Mouse (Mus musculus) heart, adult 11 months (tissue): ENCODE results near the gene Cap2.

Experiments used
- DNase-seq: peaks from one replicate; pipeline ENCODE4 v3.0.0; 2022

Gene Cap2

GRCm38 (mm10) chr13:46571961-46572647 lies 70.5 kb downstream of the Cap2 start:
- peak; percentile 98 for DNase-seq

GRCm38 (mm10) chr13:46572648-46573163 lies 71.1 kb downstream of the Cap2 start:
- DNase-seq, result peak; percentile 55

DNA sequence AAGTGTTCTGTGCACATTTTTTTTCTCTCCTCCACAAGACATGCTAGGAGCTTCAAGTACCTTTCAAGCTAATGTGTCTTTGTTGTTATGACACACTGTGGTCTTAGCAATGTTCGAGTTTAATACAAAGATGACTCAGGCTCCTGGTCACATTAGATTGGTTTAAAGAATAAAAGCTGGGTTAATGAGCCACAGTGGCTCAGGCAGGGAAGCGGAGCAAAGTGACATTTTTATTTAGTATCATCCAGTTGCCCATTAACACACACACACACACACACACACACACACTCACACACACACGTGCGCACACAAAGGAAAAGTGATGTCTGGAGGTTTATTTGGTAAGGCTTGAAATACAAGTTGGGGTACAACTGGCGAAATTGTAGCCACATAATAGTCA lies 72.6 kb downstream of the Cap2 start:
- peak; percentile 34 for DNase-seq

DNA sequence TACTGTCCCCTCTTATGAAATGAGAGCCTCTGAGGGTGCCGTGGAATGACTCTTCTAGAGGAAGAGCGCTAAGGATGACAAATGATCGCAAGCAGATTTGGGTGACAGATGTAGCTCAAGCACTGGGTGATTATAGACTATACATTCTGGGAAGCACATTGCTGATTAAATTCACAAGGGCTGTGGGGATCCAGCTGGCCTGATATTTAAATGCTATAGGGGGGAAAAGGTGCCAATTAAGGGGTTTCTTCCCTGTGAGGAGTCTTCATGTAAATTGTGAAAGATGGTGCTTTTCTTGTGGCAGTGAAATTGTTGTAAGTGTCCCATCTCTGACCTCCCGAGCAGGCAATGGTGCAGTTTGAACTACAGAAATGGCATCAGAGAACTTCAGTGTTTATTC lies 73.1 kb downstream of the Cap2 start:
- DNase-seq, result peak; percentile 54

- DNase-seq, result peak; percentile 80
These were observed 83.2 kb downstream of the Cap2 start for GRCm38 (mm10) chr13:46584860-46585259.

- DNase-seq, result peak; percentile 79
These were observed 86.2 kb downstream of the Cap2 start for GRCm38 (mm10) chr13:46587717-46588289.

DNA sequence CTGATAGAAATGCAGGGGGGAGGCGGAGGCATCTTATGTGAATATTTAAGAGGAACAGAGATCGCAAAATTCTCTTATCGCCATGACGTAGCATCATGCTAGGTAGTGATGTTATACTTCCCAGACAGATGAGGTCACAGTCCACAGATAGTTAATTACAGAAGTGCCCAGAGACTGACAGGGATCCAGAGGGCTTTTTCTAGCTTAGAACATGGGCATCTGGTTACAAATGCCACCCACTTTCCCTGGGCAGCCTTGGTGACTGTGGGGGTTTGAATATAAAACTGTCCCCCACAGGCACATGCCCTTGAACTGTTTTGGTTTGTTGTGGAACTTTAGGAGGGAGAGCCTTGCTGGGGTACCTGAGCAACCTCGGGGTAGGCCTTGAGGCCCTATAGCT lies 87.0 kb downstream of the Cap2 start:
- DNase-seq, result no peak

- peak; percentile 71 for DNase-seq
These were observed 89.2 kb downstream of the Cap2 start for GRCm38 (mm10) chr13:46590885-46591284.

DNA sequence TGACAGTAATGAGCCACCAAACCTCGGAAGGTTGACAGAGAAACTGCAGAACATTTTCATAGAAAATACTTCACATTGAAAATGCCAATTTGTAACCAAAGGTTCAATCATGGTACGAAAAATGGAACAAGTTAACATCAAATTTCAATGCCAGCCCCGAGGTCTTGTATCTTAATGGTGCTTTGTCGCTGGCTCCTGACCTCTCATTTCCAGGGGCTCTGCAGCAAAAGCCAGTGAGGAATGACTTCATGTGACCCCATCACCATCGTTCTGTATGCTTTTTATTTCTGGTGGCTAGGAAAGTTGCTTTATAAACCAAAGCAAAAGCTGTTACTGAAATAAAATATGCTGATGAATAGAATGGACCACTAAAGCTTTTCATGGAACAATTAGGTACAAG lies 99.0 kb downstream of the Cap2 start:
- DNase-seq, result peak; percentile 68

GRCm38 (mm10) chr13:46601386-46601785 lies 99.7 kb downstream of the Cap2 start:
- no peak for DNase-seq

DNA sequence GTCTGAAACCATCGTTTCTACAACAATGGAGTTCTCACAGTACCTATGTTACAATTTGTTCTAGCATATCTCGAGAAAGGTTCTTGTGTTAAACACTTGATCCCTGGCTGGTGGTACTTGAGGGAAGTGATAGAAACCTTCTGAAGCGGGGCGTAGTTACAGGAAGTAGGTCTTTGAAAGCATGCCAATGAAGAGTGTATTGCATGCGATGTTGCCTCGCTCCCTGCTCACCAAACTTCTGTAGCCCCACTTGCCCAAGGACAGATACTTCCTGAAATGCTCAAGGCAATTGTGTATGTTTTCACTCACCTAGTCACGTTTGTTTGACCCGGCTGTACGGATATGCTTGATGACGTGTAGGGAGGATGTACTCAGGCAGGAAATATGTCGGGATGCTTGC lies 101.0 kb downstream of the Cap2 start:
- DNase-seq, result peak; percentile 52

DNA sequence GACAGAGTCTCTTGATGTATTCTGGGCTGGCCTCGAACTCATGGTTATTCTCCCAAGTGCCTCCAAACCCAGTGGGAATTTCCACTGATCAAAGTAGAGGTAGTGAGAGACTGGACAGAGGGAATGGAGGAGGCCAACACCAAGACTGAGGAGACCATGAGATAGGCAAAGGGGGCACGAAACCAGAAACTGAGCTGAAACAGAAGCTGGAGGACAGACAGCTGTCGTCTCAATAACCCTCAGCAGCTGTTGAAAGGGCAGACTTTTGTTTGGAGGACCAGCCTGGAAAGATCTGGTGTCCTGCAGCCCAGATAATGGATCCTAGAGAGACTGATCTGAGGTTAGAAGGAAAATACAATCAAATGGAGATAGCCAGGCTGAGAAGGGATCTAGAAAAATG lies 109.4 kb downstream of the Cap2 start:
- DNase-seq, result no peak

DNA sequence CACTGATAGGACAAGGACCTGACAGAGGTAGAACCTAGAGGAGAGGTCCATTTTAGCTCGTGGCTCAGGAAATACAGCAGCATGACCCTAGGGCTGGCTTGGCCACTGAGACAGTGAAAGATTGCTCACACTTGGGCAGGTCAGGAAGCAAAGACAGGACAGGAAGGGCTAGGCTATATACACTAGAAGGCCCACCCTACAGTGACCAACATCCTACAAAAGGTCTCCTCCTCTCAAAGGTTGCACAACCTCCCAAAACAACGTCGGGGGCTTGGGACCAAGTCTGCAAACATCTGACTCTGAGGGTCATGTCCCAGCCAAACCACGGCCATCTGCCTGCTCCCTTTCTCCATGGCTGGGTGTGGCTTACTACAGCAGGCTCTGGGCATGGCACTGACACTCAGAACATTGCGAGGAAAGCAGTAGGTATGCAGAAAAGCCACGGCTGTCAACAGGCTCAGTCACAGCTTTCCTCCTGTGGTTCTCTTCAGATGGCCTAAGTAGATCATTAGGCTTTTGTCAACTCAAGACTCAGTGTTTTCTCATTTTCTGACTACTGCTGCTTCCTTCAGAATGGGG lies 112.1 kb downstream of the Cap2 start:
- DNase-seq, result peak; percentile 71

- peak; percentile 79 for DNase-seq
These were observed 115.2 kb downstream of the Cap2 start for GRCm38 (mm10) chr13:46616673-46617362.

GRCm38 (mm10) chr13:46619633-46620032 lies 118.0 kb downstream of the Cap2 start:
- DNase-seq, result peak; percentile 93

- DNase-seq, result peak; percentile 49
These were observed 119.5 kb downstream of the Cap2 start for GRCm38 (mm10) chr13:46620964-46621757.

DNA sequence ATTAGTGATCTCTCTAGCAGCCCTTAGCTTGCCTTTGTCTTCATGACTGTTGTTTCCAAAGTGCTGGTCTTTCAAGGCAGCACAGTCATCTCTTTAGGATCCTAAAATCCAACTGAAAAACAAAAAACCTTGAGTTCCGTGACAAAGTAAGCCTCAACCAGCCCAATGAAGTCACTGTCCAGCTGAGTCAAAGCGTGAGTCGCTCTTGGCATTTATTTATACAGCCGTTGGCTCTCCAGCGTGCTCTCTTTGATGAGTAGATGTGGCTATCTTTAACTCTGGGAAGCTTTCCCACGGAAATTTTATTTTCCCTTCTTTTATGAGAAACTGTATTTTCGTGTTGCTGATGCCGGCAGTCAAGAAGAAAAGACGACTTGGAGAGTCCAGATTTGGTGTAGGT lies 125.0 kb downstream of the Cap2 start:
- DNase-seq, result no peak

DNA sequence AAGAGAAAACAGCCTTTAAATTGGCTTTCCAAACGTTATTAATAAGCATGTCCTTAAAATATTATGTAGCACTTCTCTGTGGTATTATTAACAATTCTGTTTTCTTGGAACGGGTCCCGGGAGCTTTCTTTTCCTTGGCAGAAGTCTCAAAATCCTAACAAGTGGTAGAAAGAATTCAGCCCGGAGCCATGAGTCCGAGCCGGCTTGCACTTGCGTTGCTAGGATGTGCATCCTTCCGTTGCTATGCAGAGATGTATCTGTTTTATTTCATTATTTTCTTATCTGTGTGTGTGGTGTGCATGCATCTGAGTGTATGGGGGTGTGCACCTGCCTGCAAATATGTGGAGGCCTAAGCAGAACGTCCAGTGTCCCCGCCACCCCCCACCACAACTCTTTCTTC lies 126.2 kb downstream of the Cap2 start:
- no peak for DNase-seq

- DNase-seq, result peak; percentile 58
These were observed 127.7 kb downstream of the Cap2 start for GRCm38 (mm10) chr13:46629391-46629790.

- no peak for DNase-seq
These were observed 131.1 kb downstream of the Cap2 start for GRCm38 (mm10) chr13:46632796-46633195.

DNA sequence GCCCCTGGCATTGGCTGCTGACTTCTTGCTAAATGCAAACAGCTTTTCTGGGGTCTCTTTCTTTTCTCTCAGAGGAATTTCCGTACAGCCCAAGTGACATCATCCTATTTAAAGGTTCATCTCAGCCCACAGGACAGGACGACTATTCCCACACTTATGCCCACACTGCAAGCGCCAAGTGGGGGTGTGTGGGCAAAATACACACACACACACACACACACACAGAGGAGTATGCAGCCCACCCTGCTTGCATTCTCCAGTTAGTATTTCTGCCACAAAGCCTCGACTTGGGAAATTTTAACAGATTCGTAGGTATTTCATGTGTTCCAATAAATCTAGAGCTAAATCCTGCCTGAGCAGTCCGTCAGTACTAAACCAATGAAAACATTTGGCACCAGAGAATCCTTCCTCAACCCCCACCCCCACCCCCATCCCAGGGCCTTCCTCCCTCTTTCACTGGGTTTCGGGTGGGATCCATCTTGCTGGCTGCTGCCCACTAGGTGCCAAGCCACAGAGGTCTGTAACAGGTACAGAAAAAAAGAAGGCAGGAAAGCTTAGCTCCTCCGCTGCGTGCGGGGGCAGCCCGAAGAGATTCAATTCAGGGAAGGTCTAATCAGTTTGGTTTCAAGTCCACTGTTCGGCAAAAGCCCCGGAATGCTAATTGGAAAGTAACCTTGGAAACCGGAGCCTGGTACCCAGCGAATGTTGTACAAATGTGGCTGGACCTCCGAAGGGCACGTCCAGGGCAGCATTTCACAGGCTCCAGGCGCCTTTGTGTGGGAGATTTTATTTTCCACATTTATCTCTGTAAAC lies 131.9 kb downstream of the Cap2 start:
- no peak for DNase-seq

DNA sequence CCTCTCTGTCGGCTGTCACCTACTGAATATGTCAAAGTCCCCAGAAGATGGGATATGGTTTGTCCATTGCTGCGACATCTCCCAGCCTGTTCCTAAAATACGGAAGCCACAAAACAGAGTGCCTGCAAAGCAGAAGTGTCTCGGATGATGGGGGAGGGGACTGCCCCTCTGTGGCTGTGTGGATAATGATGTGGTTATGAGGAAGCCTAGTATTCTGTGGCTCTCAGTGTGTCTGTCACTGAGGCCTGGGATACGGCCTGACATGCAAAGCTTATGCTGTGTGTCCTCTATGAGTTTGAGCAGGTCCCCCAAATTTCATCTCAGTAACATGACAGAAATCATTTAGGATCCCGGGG lies 132.5 kb downstream of the Cap2 start:
- DNase-seq, result no peak
